15 mouse cellular contexts compared by ENCODE assay signal in genomic region chr2:167342876-167343275, GRCm38 (mm10). TPM values are rescaled to one million over a fixed set of nuclear protein-coding genes. Genes with fewer than 3 reads are reported as not detected.
DNase-seq lines count a peak whose midpoint lies in the region; ATAC-seq and TF ChIP-seq lines count a peak whose summit lies in the region.
"Had no signal": no experiment of that assay in that cellular context is flagged by ENCODE, and none has a peak within 500 bp of the region (broad histone marks: within the 10 kb centered on the region; RNA-seq: fewer than 3 reads in every experiment).

No protein-coding gene starts in this region.

- H3K4me2 ChIP-seq in hindbrain, embryonic 12.5 days (replicated peaks): no peak overlapping the region
- H3K4me2 ChIP-seq in hindbrain, embryonic 11.5 days (replicated peaks; ENCODE audit: low read depth, low read length): no peak overlapping the region
- H3K4me2 ChIP-seq in midbrain, embryonic 14.5 days (ENCODE audit: low read length): no peak overlapping the region
- H3K4me2 ChIP-seq in midbrain, embryonic 15.5 days: no peak overlapping the region
- H3K4me2 ChIP-seq in liver, embryonic 14.5 days (ENCODE audit: low read depth): peak overlapping the region; percentile 74
- H3K4me2 ChIP-seq: limb, embryonic 12.5 days had no signal

- DNase-seq in cerebellum, adult 9-10 months: peak; percentile 31
- no peak for DNase-seq in cerebellum, postnatal 4 days (ENCODE audit: low spot score in 2 of 2)
- no peak for DNase-seq in hindbrain, embryonic 11.5 days (ENCODE audit: low spot score)
- DNase-seq in midbrain, embryonic 14.5 days: no peak
- DNase-seq in liver, embryonic 14.5 days (ENCODE audit: low read depth in 3 of 3, low spot score in 3 of 3): no peak
- DNase-seq: cerebellum, postnatal 14 days; gastrocnemius, postnatal 14 days; kidney, postnatal 14 days; right cerebral cortex, postnatal 25 days had no signal

- no peak for TF ChIP-seq CTCF in liver, embryonic 14.5 days (IDR thresholded peaks at IDR 0.05; ENCODE audit: low read depth)

- H3K4me3 ChIP-seq in hindbrain, embryonic 12.5 days: no peak overlapping the region
- no peak overlapping the region for H3K4me3 ChIP-seq in hindbrain, embryonic 11.5 days (ENCODE audit: low read depth, low read length)
- H3K4me3 ChIP-seq in midbrain, embryonic 14.5 days (replicated peaks; ENCODE audit: low read depth, low read length): no peak overlapping the region
- no peak overlapping the region for H3K4me3 ChIP-seq in midbrain, embryonic 15.5 days
- no peak overlapping the region for H3K4me3 ChIP-seq in liver, embryonic 14.5 days (ENCODE audit: insufficient read depth in 1 of 2, low read depth in 2 of 2, low read length in 2 of 2)
- H3K4me3 ChIP-seq: limb, embryonic 12.5 days had no signal

- no peaks in the 10 kb centered on the region for H3K27me3 ChIP-seq in hindbrain, embryonic 12.5 days
- H3K27me3 ChIP-seq in hindbrain, embryonic 11.5 days (ENCODE audit: control insufficient read depth, insufficient read depth, low read length): no peaks in the 10 kb centered on the region
- no peaks in the 10 kb centered on the region for H3K27me3 ChIP-seq in midbrain, embryonic 14.5 days (ENCODE audit: control insufficient read depth, insufficient read depth, low read length)
- H3K27me3 ChIP-seq in midbrain, embryonic 15.5 days (replicated peaks): no peaks in the 10 kb centered on the region
- H3K27me3 ChIP-seq in liver, embryonic 14.5 days (ENCODE audit: control insufficient read depth, insufficient read depth, low read length): peaks cover 18% of the 10 kb centered on the region
- H3K27me3 ChIP-seq: CH12.LX; limb, embryonic 12.5 days had no signal

- H3K9me3 ChIP-seq in hindbrain, embryonic 12.5 days (replicated peaks): no peaks in the 10 kb centered on the region
- no peaks in the 10 kb centered on the region for H3K9me3 ChIP-seq in hindbrain, embryonic 11.5 days (ENCODE audit: control insufficient read depth, low read length)
- H3K9me3 ChIP-seq in midbrain, embryonic 14.5 days (ENCODE audit: control insufficient read depth, low read length): no peaks in the 10 kb centered on the region
- H3K9me3 ChIP-seq in midbrain, embryonic 15.5 days: no peaks in the 10 kb centered on the region
- no peaks in the 10 kb centered on the region for H3K9me3 ChIP-seq in liver, embryonic 14.5 days (ENCODE audit: control insufficient read depth, low read length)
- H3K9me3 ChIP-seq: limb, embryonic 12.5 days had no signal

- H3K36me3 ChIP-seq in hindbrain, embryonic 12.5 days: no peaks in the 10 kb centered on the region
- no peaks in the 10 kb centered on the region for H3K36me3 ChIP-seq in hindbrain, embryonic 11.5 days (ENCODE audit: control insufficient read depth, insufficient read depth, low read length)
- H3K36me3 ChIP-seq in midbrain, embryonic 14.5 days (ENCODE audit: control insufficient read depth, insufficient read depth, low read length): no peaks in the 10 kb centered on the region
- no peaks in the 10 kb centered on the region for H3K36me3 ChIP-seq in midbrain, embryonic 15.5 days (replicated peaks)
- H3K36me3 ChIP-seq in liver, embryonic 14.5 days (replicated peaks; ENCODE audit: control insufficient read depth, insufficient read depth, low read depth): no peaks in the 10 kb centered on the region
- H3K36me3 ChIP-seq: limb, embryonic 12.5 days had no signal

- H3K27ac ChIP-seq in hindbrain, embryonic 12.5 days: no peak overlapping the region; the same call in 1 of the 2 replicates
- H3K27ac ChIP-seq in hindbrain, embryonic 11.5 days (ENCODE audit: low read depth, low read length): no peak overlapping the region
- H3K27ac ChIP-seq in midbrain, embryonic 14.5 days (replicated peaks; ENCODE audit: low read depth, low read length): peak overlapping the region; percentile 8
- no peak overlapping the region for H3K27ac ChIP-seq in midbrain, embryonic 15.5 days
- H3K27ac ChIP-seq in liver, embryonic 14.5 days: peak overlapping the region; percentile 79
- H3K27ac ChIP-seq: limb, embryonic 12.5 days had no signal

- peaks cover 24% of the 10 kb centered on the region for H3K4me1 ChIP-seq in hindbrain, embryonic 12.5 days
- H3K4me1 ChIP-seq in hindbrain, embryonic 11.5 days (replicated peaks; ENCODE audit: control insufficient read depth, insufficient read depth, low read length): peaks cover 5% of the 10 kb centered on the region
- H3K4me1 ChIP-seq in midbrain, embryonic 14.5 days (ENCODE audit: control insufficient read depth, insufficient read depth, low read length): peaks cover 17% of the 10 kb centered on the region
- H3K4me1 ChIP-seq in midbrain, embryonic 15.5 days: peaks cover 30% of the 10 kb centered on the region
- H3K4me1 ChIP-seq in liver, embryonic 14.5 days (replicated peaks; ENCODE audit: control insufficient read depth in 2 of 2, insufficient read depth in 2 of 2, low read length in 1 of 2): peaks cover 43 to 62% of the 10 kb centered on the region in 2 experiments

- ATAC-seq in hindbrain, embryonic 12.5 days (ENCODE audit: low FRiP score): no peak
- ATAC-seq in hindbrain, embryonic 11.5 days (ENCODE audit: low FRiP score): no peak
- ATAC-seq in midbrain, embryonic 14.5 days (ENCODE audit: low FRiP score, low TSS enrichment): no peak
- ATAC-seq in midbrain, embryonic 15.5 days (replicated peaks): no peak
- ATAC-seq in liver, embryonic 14.5 days (ENCODE audit: insufficient read depth): no peak
- ATAC-seq in erythroblast, adult 5-6 weeks (replicated peaks; ENCODE audit: low FRiP score, poor library complexity, severe bottlenecking): no peak
- ATAC-seq: intestine, postnatal 0 days had no signal

- peak overlapping the region; percentile 5; the same call in 1 of the 2 replicates for H3K9ac ChIP-seq in hindbrain, embryonic 12.5 days
- no peak overlapping the region for H3K9ac ChIP-seq in hindbrain, embryonic 11.5 days (ENCODE audit: low read depth, low read length)
- no peak overlapping the region for H3K9ac ChIP-seq in midbrain, embryonic 14.5 days (replicated peaks; ENCODE audit: low read length)
- no peak overlapping the region for H3K9ac ChIP-seq in midbrain, embryonic 15.5 days
- H3K9ac ChIP-seq in liver, embryonic 14.5 days (replicated peaks): peak overlapping the region; percentile 7
- H3K9ac ChIP-seq: limb, embryonic 12.5 days had no signal

- TF ChIP-seq EP300 in liver, embryonic 14.5 days (IDR thresholded peaks at IDR 0.05; ENCODE audit: low read depth): no peak

- 55% methylated on average over 6 of the region's 6 CpGs for WGBS in hindbrain, embryonic 12.5 days
- WGBS in hindbrain, embryonic 11.5 days: 63% methylated on average over 6 of the region's 6 CpGs
- 43% methylated on average over 6 of the region's 6 CpGs for WGBS in midbrain, embryonic 14.5 days
- 47% methylated on average over 6 of the region's 6 CpGs for WGBS in midbrain, embryonic 15.5 days
- WGBS in liver, embryonic 14.5 days (ENCODE audit: insufficient replicate concordance): 72% methylated on average over 6 of the region's 6 CpGs

RNA-seq across cellular contexts. Expression of gene B4galt5, which starts 6.1 kb away (rescaled TPM):
- 19.3 and 20.2 TPM in 2 replicates for polyA plus RNA-seq in hindbrain, embryonic 12.5 days (2016; fragmentation: Nextera tagmentation; extraction: Ambion mirVana)
- 15.3 and 19.2 TPM in 2 replicates for polyA plus RNA-seq in hindbrain, embryonic 11.5 days (2014; fragmentation: Nextera tagmentation; extraction: Ambion mirVana)
- 16.2 and 20.4 TPM in 2 replicates for polyA plus RNA-seq in midbrain, embryonic 14.5 days (2014; fragmentation: Nextera tagmentation; extraction: Ambion mirVana)
- 28.3 and 31.8 TPM in 2 replicates for polyA plus RNA-seq in midbrain, embryonic 15.5 days (2015; fragmentation: Nextera tagmentation; extraction: Ambion mirVana)
- 2.3 TPM in 2 replicates for polyA plus RNA-seq in liver, embryonic 14.5 days (2012; rRNA removed)
- polyA plus RNA-seq in liver, embryonic 14.5 days (2014; fragmentation: Nextera tagmentation; extraction: Ambion mirVana): 2.3 and 2.7 TPM in 2 replicates
- total RNA-seq in erythroblast, adult 5-6 weeks (2015; ENCODE audit: low replicate concordance): 12.1 and 17.9 TPM in 2 replicates
- total RNA-seq in erythroblast, adult 5-6 weeks (2017; ENCODE audit: low replicate concordance): 4.8 and 9.8 TPM in 2 replicates

Comparison
In these comparisons a context has a peak if more than half of its experiments do, and no peak if none do; other contexts are left out.
1. H3K27ac ChIP-seq: peak in midbrain, embryonic 14.5 days (single experiment) and liver, embryonic 14.5 days (single experiment); none in hindbrain, embryonic 12.5 days (single experiment), hindbrain, embryonic 11.5 days (single experiment) and midbrain, embryonic 15.5 days (single experiment).
2. H3K9ac ChIP-seq: peak in hindbrain, embryonic 12.5 days (single experiment) and liver, embryonic 14.5 days (single experiment); none in hindbrain, embryonic 11.5 days (single experiment), midbrain, embryonic 14.5 days (single experiment) and midbrain, embryonic 15.5 days (single experiment).